Mouse (Mus musculus) liver, embryonic 11.5 days (tissue): ENCODE results near the gene Nod2. TPM values are rescaled to one million over a fixed set of nuclear protein-coding genes. Genes with fewer than 3 reads are reported as not detected.
"Not testable (repeated sequence)": the region's sequence is repeated elsewhere in the genome, so short reads cannot be mapped to it uniquely, and the experiment has no call there.

Experiments used
- ATAC-seq: fragments of 200-750 bp; cut with Nextera tagmentation; replicated peaks from 2 replicates; pipeline ENCODE4 v1.8.0; 2017; ENCODE audit warnings: moderate number of reproducible peaks, mild to moderate bottlenecking, moderate TSS enrichment, moderate library complexity; ENCODE audit not compliant: low FRiP score
- DNase-seq: peaks from one replicate; pipeline ENCODE4 v3.0.0-alpha.2; 2017; ENCODE audit warnings: low spot score
- H3K27ac ChIP-seq: fragments of 300-500 bp; sonication (generic); 2 replicates; pipeline ENCODE4 v1.5.1; 2014; ENCODE audit warnings: mild to moderate bottlenecking, low read depth, low read length, control low read depth
- H3K27me3 ChIP-seq: fragments of 300-500 bp; sonication (generic); replicated peaks from 2 replicates; pipeline ENCODE4 v1.6.1; 2014; ENCODE audit warnings: low read length, mixed read lengths; ENCODE audit not compliant: control insufficient read depth, insufficient read depth
- H3K36me3 ChIP-seq: fragments of 300-500 bp; sonication (generic); 2 replicates; pipeline ENCODE4 v1.6.1; 2014; ENCODE audit warnings: mild to moderate bottlenecking, low read length, moderate library complexity, mixed read lengths; ENCODE audit not compliant: control insufficient read depth, insufficient read depth
- H3K4me1 ChIP-seq: fragments of 300-500 bp; sonication (generic); replicated peaks from 2 replicates; pipeline ENCODE4 v1.6.1; 2014; ENCODE audit warnings: low read length, mixed read lengths; ENCODE audit not compliant: control insufficient read depth, insufficient read depth
- H3K4me2 ChIP-seq: fragments of 300-500 bp; sonication (generic); 2 replicates; pipeline ENCODE4 v1.6.1; 2014; ENCODE audit warnings: mild to moderate bottlenecking, control low read depth, moderate library complexity
- H3K4me3 ChIP-seq: fragments of 300-500 bp; sonication (generic); 2 replicates; pipeline ENCODE4 v1.5.1; 2014; ENCODE audit warnings: low read depth, low read length, control low read depth
- H3K9ac ChIP-seq: fragments of 300-500 bp; sonication (generic); 2 replicates; pipeline ENCODE4 v1.6.1; 2014; ENCODE audit warnings: low read depth, low read length, control low read depth
- H3K9me3 ChIP-seq: fragments of 300-500 bp; sonication (generic); 2 replicates; pipeline ENCODE4 v1.6.1; 2016; ENCODE audit warnings: low read length, inconsistent platforms, mixed read lengths; ENCODE audit not compliant: control insufficient read depth
- WGBS: fragments of 180-500 bp; shearing (Covaris S2); extraction: QIAGEN DNeasy Blood & Tissue Kit; methylation state at CpG from one replicate; pipeline ENCODE4 v1.1.7; 2014; 5-methylcytosine and 5-hydroxymethylcytosine counted together
- polyA plus RNA-seq: library from polyadenylated mRNA; unstranded; fragments of >200 nt; fragmentation: Nextera tagmentation; extraction: Ambion mirVana; gene quantifications from 2 replicates; pipeline ENCODE4 v1.2.1, GENCODE M21; 2014

Gene Nod2
- polyA plus RNA-seq, 1 experiment from 2014 or later = 0.15 TPM

DNA sequence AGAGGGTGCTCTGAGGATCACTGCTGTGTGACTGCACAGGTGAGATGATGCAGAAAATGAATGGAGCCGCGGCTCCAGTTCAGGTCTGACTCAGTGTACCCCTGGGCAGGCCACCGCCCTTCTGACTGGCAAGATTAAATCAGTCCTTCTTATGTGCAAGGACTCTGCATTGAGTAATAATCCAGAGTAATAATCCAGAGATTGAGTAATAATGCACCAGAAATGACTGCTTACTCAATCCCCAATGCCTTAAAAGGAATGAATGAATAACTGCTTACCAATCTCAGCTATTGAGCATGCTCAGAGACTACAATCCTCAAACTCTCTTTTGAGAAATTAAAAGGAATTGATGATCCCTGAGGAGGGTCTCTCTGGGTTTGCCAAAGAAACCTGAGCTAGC, 8.2 kb upstream of the Nod2 start:
- 85% methylated on average over 3 of the region's 3 CpGs for WGBS
- Histone ChIP-seq H3K4me2 (no peak overlapping the region), H3K9me3 (no peaks in the 10 kb centered on the region), H3K9ac (no peak overlapping the region), H3K4me3 (no peak overlapping the region), H3K27me3 (no peaks in the 10 kb centered on the region), H3K27ac (no peak overlapping the region), H3K36me3 (no peaks in the 10 kb centered on the region), H3K4me1 (no peaks in the 10 kb centered on the region)
- ATAC-seq (no peak), DNase-seq (no peak)

DNA sequence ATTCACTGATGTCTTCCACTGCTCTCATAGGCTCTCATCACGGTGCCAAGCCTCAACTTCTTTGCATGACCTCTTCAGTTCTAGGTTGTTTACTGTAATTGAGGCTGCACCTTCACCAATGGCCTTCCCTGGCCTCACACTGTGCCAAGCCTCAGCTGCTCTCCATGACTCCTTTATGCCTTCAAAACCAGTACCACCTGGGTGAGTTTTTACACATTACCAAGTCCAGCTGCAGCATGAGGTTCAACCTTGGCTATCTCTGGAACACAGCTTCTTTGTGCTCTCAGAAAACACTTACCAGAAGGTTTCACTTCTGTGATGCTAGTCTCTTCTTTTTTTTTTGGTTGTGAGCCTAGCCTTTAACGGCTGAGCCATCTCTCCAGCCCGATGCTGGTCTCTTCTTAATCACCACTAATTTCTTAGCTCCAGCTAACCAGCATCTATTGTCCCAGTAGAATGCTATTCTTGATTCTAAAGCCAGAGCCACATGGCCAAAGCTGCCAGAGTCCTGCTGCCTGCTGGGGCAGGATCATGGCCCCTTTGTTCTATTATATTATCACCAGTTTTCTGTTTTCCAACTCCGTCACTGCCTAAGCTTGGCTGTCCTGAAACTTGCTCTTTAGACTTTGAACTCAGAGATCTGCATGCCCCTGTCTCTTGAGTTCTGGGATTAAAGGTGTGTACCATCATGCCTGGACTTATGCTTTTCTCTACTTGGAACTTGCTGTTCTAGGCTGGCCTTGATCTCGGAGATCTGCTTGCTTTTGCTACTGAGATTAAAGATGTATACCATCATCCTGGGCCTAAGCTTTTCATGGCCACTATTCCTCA, 4.2 kb upstream of the Nod2 start:
- 82% methylated on average over 5 of the region's 5 CpGs for WGBS
- ATAC-seq (no peak), DNase-seq (no peak)
- Histone ChIP-seq H3K9ac (no peak overlapping the region), H3K27ac (no peak overlapping the region), H3K4me1 (no peaks in the 10 kb centered on the region; the same call in 1 of the 2 replicates), H3K4me3 (no peak overlapping the region), H3K27me3 (peaks cover 5% of the 10 kb centered on the region), H3K9me3 (no peaks in the 10 kb centered on the region), H3K4me2 (no peak overlapping the region), H3K36me3 (no peaks in the 10 kb centered on the region)

DNA sequence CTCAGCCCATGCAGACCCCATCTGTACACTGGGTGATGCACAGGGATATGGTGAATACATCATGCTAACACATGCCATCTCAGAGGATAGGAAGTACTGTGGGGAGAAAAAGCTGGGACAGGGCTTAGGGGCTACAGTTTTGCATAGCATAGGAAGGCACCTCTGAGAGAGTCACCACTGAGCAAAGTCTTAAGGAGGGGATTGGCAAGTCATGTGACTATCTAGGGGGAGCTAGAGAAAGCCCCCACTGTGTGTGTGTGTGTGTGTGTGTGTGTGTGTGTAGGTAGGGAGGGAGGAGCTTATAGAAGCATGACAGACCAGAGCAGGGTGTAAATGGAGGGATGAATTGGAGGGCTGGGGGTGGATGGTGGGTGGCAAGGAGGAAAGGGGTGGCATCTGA, 1.2 kb downstream of the Nod2 start:
- no peaks in the 10 kb centered on the region for H3K36me3 ChIP-seq
- no peak for ATAC-seq
- H3K4me2 ChIP-seq = no peak overlapping the region

DNA sequence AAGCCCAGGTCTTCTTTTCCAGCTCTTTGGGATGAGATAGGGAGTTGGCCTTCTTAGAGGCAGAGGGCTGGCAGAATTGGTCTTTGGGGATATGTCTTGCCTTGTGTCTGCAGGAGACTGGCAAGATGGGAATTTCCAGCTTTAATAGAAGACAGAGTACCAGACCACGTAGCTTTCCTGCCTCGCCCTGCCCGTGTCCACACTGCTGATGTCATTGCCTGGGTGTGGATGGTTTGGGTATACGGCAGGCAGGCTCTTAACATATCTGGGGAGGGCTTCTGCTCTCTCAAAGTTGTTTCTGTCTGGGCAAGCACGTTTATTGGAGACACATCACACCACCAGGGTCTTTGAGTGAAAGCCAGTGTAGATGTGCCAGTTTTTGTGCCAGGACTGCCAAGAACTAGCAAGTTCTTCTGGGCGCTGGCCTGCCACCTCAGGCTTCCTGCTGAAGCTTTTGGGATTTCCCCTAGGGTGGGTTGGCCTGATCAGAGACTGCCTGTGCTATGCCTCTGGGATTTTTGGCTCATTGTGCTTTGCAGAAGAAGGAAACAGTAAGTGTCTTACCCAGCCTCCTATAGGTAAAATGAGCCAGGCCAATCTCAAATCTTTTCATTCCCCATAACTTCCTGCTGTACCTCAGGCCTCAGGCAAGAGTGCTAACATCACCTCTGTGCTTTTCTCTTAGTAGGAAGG, 3.0 kb downstream of the Nod2 start:
- Histone ChIP-seq H3K36me3 (no peaks in the 10 kb centered on the region), H3K4me2 (no peak overlapping the region), H3K4me3 (no peak overlapping the region), H3K27me3 (peaks cover 7% of the 10 kb centered on the region), H3K27ac (no peak overlapping the region), H3K4me1 (no peaks in the 10 kb centered on the region; the same call in 1 of the 2 replicates), H3K9me3 (no peaks in the 10 kb centered on the region), H3K9ac (no peak overlapping the region)
- ATAC-seq (no peak), DNase-seq (no peak)
- WGBS = 70% methylated on average over 6 of the region's 6 CpGs

More for the DNA sequence above, 1.2 kb downstream of the Nod2 start:
- Histone ChIP-seq H3K27me3 (peaks cover 7% of the 10 kb centered on the region), H3K9me3 (no peaks in the 10 kb centered on the region), H3K4me3 (no peak overlapping the region), H3K9ac (no peak overlapping the region), H3K27ac (no peak overlapping the region), H3K4me1 (no peaks in the 10 kb centered on the region; the same call in 1 of the 2 replicates)
- DNase-seq = no peak

DNA sequence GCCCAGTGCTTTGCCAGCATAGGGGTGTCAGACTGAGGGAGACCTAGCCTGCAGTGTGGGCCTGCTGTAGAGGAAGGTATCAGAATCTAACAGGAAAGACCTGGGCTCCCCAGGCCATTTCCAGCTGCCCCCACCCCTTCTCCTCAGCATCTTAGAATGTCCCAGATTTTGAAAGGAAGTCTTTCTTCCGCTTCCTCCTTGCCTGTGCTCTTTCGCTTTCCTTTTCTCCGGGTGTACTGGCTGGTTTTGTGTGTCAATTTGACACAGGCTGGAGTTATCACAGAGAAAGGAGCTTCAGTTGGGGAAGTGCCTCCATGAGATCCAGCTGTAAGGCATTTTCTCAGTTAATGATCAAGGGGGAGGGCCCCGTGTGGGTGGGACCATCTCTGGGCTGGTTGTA, 4.0 kb downstream of the Nod2 start:
- not testable (repeated sequence) for ATAC-seq, H3K4me3 ChIP-seq, H3K27ac ChIP-seq, H3K36me3 ChIP-seq, H3K9ac ChIP-seq, H3K9me3 ChIP-seq, DNase-seq, H3K4me2 ChIP-seq, H3K27me3 ChIP-seq, H3K4me1 ChIP-seq
- WGBS = 48% methylated on average over 4 of the region's 4 CpGs

DNA sequence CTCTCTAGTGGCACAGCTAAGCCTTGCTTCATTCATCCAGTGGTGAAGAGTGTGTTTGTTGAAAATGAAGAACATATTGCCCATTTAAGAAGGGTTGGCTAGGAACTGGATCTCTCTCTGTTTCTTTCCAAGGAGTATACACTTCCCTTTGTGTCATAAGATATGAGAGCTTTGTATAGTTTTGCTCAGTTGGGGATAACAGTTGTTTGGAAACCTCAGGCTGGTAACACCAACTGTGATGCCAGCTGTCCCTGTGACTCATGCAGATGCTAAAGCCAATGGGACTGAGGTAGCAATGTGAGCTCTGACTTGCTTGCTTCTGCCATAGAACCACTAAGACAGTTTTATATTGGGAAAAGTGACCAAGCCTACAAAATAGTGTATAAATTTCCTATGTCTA, 8.2 kb downstream of the Nod2 start:
- no peak for DNase-seq
- Histone ChIP-seq H3K27ac (no peak overlapping the region), H3K9me3 (no peaks in the 10 kb centered on the region), H3K36me3 (no peaks in the 10 kb centered on the region), H3K27me3 (no peaks in the 10 kb centered on the region), H3K4me2 (no peak overlapping the region), H3K9ac (no peak overlapping the region), H3K4me3 (no peak overlapping the region), H3K4me1 (no peaks in the 10 kb centered on the region)
- no peak for ATAC-seq

DNA sequence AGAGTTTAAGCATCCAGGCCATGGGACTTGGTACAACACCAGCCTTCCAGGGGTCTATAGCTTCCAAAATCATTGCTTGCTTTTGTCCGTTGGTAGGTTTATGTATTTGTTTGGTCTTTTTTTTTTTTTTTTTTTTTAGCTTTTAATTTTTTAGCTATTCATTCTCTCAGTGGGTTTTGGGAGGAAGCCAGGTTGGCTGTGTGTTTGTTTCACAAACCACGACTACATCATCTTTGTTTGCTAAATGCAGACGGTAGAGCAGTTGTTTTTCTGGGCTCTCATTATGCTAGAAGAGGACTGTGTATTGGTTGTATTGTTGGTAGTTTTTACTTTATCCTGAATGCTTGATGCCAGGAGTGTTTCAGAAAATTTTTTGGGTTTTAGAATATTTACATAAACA, 12.8 kb downstream of the Nod2 start:
- no peak overlapping the region for H3K4me2 ChIP-seq
- ATAC-seq = no peak
- H3K9me3 ChIP-seq = no peaks in the 10 kb centered on the region
- no peak overlapping the region for H3K9ac ChIP-seq
- DNase-seq = no peak
- H3K27me3 ChIP-seq = no peaks in the 10 kb centered on the region
- H3K4me1 ChIP-seq = no peaks in the 10 kb centered on the region
- no peaks in the 10 kb centered on the region for H3K36me3 ChIP-seq
- WGBS = 79% methylated on average over 3 of the region's 3 CpGs
- no peak overlapping the region for H3K4me3 ChIP-seq
- no peak overlapping the region for H3K27ac ChIP-seq

DNA sequence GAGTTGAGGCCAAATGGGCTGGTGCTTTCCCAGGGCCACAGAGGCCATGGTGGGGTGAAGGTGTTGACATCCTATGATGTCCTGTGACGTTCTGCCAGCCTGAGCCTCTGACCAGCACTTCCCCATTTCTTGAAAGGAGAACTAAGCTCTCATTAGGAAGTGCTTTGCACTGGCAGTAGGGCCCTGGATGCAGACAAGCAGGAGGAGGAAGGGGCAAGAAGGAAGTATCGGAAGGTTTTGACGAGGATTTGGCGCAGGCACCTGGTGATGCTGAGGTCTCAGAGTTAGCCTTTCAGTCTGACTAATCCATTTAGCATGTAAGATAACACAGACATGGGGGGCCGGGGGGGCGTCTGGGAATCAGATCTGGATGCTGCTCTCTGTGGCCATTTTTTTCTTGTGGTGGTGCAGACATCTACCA, 15.3 kb downstream of the Nod2 start:
- H3K4me2 ChIP-seq = no peak overlapping the region
- no peaks in the 10 kb centered on the region for H3K27me3 ChIP-seq
- no peaks in the 10 kb centered on the region for H3K4me1 ChIP-seq
- no peaks in the 10 kb centered on the region for H3K9me3 ChIP-seq
- DNase-seq = no peak
- H3K9ac ChIP-seq = no peak overlapping the region
- ATAC-seq = no peak
- H3K27ac ChIP-seq = no peak overlapping the region
- H3K36me3 ChIP-seq = no peaks in the 10 kb centered on the region
- no peak overlapping the region for H3K4me3 ChIP-seq
- WGBS = 45% methylated on average over 6 of the region's 6 CpGs

DNA sequence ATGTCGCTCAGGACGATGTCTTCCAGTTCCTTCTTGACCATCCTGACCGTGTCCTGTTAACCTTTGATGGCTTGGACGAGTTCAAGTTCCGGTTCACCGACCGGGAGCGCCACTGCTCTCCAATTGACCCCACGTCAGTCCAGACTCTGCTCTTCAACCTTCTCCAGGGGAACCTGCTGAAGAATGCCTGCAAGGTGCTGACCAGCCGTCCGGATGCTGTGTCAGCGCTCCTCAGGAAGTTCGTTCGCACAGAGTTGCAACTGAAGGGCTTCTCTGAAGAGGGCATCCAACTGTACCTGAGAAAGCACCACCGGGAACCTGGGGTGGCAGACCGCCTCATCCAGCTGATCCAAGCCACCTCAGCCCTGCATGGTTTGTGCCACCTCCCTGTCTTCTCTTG, 17.0 kb downstream of the Nod2 start:
- no peak overlapping the region for H3K27ac ChIP-seq
- H3K9me3 ChIP-seq = no peaks in the 10 kb centered on the region
- ATAC-seq (no peak), DNase-seq (no peak)
- H3K4me2 ChIP-seq = no peak overlapping the region
- H3K36me3 ChIP-seq = no peaks in the 10 kb centered on the region
- H3K27me3 ChIP-seq = no peaks in the 10 kb centered on the region
- 87% methylated on average over 16 of the region's 16 CpGs for WGBS
- no peaks in the 10 kb centered on the region for H3K4me1 ChIP-seq
- no peak overlapping the region for H3K9ac ChIP-seq
- H3K4me3 ChIP-seq = no peak overlapping the region
